Mouse (Mus musculus): Measurements from ENCODE around the gene Gm42674. TPM values are rescaled to one million over a fixed set of nuclear protein-coding genes. Genes with fewer than 3 reads are reported as not detected.

Gene Gm42674
- polyA plus RNA-seq, 1 experiment = not detected

DNA sequence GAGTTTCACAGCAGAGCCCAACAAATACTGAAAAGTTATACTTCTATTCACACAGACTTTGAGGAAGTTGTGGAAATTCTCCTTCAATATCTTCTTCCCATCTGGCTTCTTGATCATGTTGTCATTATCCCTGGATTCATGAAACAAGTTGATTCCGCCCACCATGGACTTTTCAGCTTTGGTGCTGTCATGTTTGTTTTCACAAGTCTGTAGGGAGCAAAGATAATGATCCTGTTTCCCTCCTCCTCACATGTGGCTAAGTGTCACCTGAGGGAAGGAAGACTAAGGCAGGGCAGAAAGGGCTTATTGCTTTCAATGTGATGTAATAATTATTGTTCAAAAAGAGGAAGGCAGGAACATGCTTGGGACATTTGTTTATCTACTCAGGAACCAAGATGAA is 45.6 kb downstream of the Gm42674 start:
- Histone ChIP-seq H3K4me1 (ENCODE audit: control insufficient read depth) (no peaks in the 10 kb centered on the region), H3K4me3 (replicated peaks) (no peak overlapping the region), H3K9me3 (ENCODE audit: control insufficient read depth, low read length) (no peaks in the 10 kb centered on the region), H3K36me3 (ENCODE audit: control insufficient read depth) (no peaks in the 10 kb centered on the region), H3K27me3 (ENCODE audit: control insufficient read depth) (no peaks in the 10 kb centered on the region)
- TF ChIP-seq GATA1 (IDR thresholded peaks at IDR 0.05; ENCODE audit: low read length) (no peak), TAL1 (IDR thresholded peaks at IDR 0.05; ENCODE audit: low read length) (no peak)

GRCm38 (mm10) chr3:90648981-90649380 is 47.3 kb downstream of the Gm42674 start:
- Histone ChIP-seq H3K4me1 (ENCODE audit: control insufficient read depth) (no peaks in the 10 kb centered on the region), H3K9me3 (ENCODE audit: control insufficient read depth, low read length) (no peaks in the 10 kb centered on the region), H3K27me3 (ENCODE audit: control insufficient read depth) (no peaks in the 10 kb centered on the region), H3K4me3 (replicated peaks) (no peak overlapping the region), H3K36me3 (ENCODE audit: control insufficient read depth) (no peaks in the 10 kb centered on the region)
- no peak for TF ChIP-seq TAL1 (IDR thresholded peaks at IDR 0.05; ENCODE audit: low read length)
- TF ChIP-seq GATA1 (IDR thresholded peaks at IDR 0.05; ENCODE audit: low read length) = no peak

GRCm38 (mm10) chr3:90649832-90650231 is 48.1 kb downstream of the Gm42674 start:
- Histone ChIP-seq H3K9me3 (ENCODE audit: control insufficient read depth, low read length) (no peaks in the 10 kb centered on the region), H3K4me1 (ENCODE audit: control insufficient read depth) (no peaks in the 10 kb centered on the region), H3K36me3 (ENCODE audit: control insufficient read depth) (no peaks in the 10 kb centered on the region), H3K4me3 (replicated peaks) (no peak overlapping the region), H3K27me3 (ENCODE audit: control insufficient read depth) (no peaks in the 10 kb centered on the region)
- no peak for TF ChIP-seq GATA1 (IDR thresholded peaks at IDR 0.05; ENCODE audit: low read length)
- TF ChIP-seq TAL1 (IDR thresholded peaks at IDR 0.05; ENCODE audit: low read length) = no peak

- no peaks in the 10 kb centered on the region for H3K9me3 ChIP-seq (ENCODE audit: control insufficient read depth, low read length)
- no peaks in the 10 kb centered on the region for H3K36me3 ChIP-seq (ENCODE audit: control insufficient read depth)
- no peaks in the 10 kb centered on the region for H3K27me3 ChIP-seq (ENCODE audit: control insufficient read depth)
- no peak for TF ChIP-seq GATA1 (IDR thresholded peaks at IDR 0.05; ENCODE audit: low read length)
- no peak for TF ChIP-seq TAL1 (IDR thresholded peaks at IDR 0.05; ENCODE audit: low read length)
- H3K4me1 ChIP-seq (ENCODE audit: control insufficient read depth) = no peaks in the 10 kb centered on the region
- H3K4me3 ChIP-seq (replicated peaks) = no peak overlapping the region
Observed at GRCm38 (mm10) chr3:90652878-90653508, 51.3 kb downstream of the Gm42674 start.

- H3K27me3 ChIP-seq (ENCODE audit: control insufficient read depth) = no peaks in the 10 kb centered on the region
- no peaks in the 10 kb centered on the region for H3K9me3 ChIP-seq (ENCODE audit: control insufficient read depth, low read length)
- TF ChIP-seq GATA1 (IDR thresholded peaks at IDR 0.05; ENCODE audit: low read length) (no peak), TAL1 (IDR thresholded peaks at IDR 0.05; ENCODE audit: low read length) (no peak)
- H3K36me3 ChIP-seq (ENCODE audit: control insufficient read depth) = no peaks in the 10 kb centered on the region
- no peak within 1 kb of the TSS for H3K4me3 ChIP-seq (replicated peaks)
- H3K4me1 ChIP-seq (ENCODE audit: control insufficient read depth) = no peaks in the 10 kb centered on the region
Observed at GRCm38 (mm10) chr3:90653717-90654116, 52.0 kb downstream of the Gm42674 start, which contains the start of gene S100a7a. Gene S100a7a (plus strand): TSS chr3:90654017.

Other genes starting within 250 kb of the Gm42674 start
- 0.08 and 0.18 TPM in 2 replicates for gene Slc27a3, start 212.0 kb upstream of the Gm42674 start, polyA plus RNA-seq (2012)
- gene Ints3, start 168.3 kb upstream of the Gm42674 start, polyA plus RNA-seq (2012) = 1.7 and 2.2 TPM in 2 replicates
- 0.04 and 0.05 TPM in 2 replicates for gene Npr1, start 136.0 kb upstream of the Gm42674 start, polyA plus RNA-seq (2012)
- 1.1 and 1.6 TPM in 2 replicates for gene Ilf2, start 125.8 kb upstream of the Gm42674 start, polyA plus RNA-seq (2012)
- 0.11 and 0.14 TPM in 2 replicates for gene Snapin, start 110.9 kb upstream of the Gm42674 start, polyA plus RNA-seq (2012)
- 7.2 and 8.0 TPM in 2 replicates for gene Chtop, start 92.4 kb upstream of the Gm42674 start, polyA plus RNA-seq (2012)
- 0.15 and 0.23 TPM in 2 replicates for gene S100a1, start 87.5 kb upstream of the Gm42674 start, polyA plus RNA-seq (2012)
- gene S100a13, start 87.5 kb upstream of the Gm42674 start, polyA plus RNA-seq (2012) = 0.67 and 0.76 TPM in 2 replicates
- gene S100a14, start 75.0 kb upstream of the Gm42674 start, polyA plus RNA-seq (2012) = not detected in 2 replicates
- 0.23 and 0.51 TPM in 2 replicates for gene S100a16, start 64.7 kb upstream of the Gm42674 start, polyA plus RNA-seq (2012)
- gene S100a3, start 41.3 kb upstream of the Gm42674 start, polyA plus RNA-seq (2012) = not detected in 2 replicates
- not detected in 2 replicates for gene S100a2, start 11.7 kb upstream of the Gm42674 start, polyA plus RNA-seq (2012)
- not detected in 2 replicates for gene S100a4, start 1.9 kb downstream of the Gm42674 start, polyA plus RNA-seq (2012)
- not detected in 2 replicates for gene S100a5, start 6.6 kb downstream of the Gm42674 start, polyA plus RNA-seq (2012)
- gene S100a6, start 11.0 kb downstream of the Gm42674 start, polyA plus RNA-seq (2012) = not detected in 2 replicates
- not detected in 2 replicates for gene S100a7a, start 52.1 kb downstream of the Gm42674 start, polyA plus RNA-seq (2012)
- gene S100a8, start 67.1 kb downstream of the Gm42674 start, polyA plus RNA-seq (2012) = not detected in 2 replicates
- gene S100a9, start 93.8 kb downstream of the Gm42674 start, polyA plus RNA-seq (2012) = 0.15 and 0.71 TPM in 2 replicates
- not detected in 2 replicates for gene Pglyrp4, start 125.0 kb downstream of the Gm42674 start, polyA plus RNA-seq (2012)
- gene Gm5849, start 176.0 kb downstream of the Gm42674 start, polyA plus RNA-seq (2012) = not detected in 2 replicates

All from erythroblast, embryonic 14.5 days (primary cell).